Comparison of ENCODE assay signal across 24 mouse cellular contexts in the genomic region with DNA sequence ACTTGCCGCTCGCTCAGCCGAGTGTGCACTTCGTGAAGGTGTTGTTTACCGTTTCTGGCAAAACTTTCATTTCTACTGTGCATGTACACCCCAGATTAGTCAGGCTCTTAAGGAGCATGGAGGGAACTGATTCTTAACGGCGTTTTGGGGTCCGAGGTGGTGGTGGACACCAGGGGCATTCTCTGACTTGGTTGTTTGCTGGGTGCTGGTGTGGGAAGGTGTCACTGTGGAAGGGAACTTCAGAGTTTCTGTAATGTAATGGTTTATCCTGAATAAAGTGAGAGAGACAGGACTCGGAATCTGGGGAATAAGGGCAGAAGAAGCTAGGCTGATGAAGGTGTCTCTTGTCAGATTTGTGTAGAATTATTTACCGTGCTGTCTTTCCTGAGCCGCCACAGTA.
DNase-seq lines count a peak whose midpoint lies in the region; ATAC-seq and TF ChIP-seq lines count a peak whose summit lies in the region.
"Had no signal": no experiment of that assay in that cellular context is flagged by ENCODE, and none has a peak within 500 bp of the region (broad histone marks: within the 10 kb centered on the region; RNA-seq: fewer than 3 reads in every experiment).

No protein-coding gene starts in this region.

- H3K27me3 ChIP-seq in forebrain, embryonic 10.5 days (ENCODE audit: poor library complexity, severe bottlenecking), result peaks cover 52% of the 10 kb centered on the region
- peaks cover 48% of the 10 kb centered on the region for H3K27me3 ChIP-seq in forebrain, embryonic 16.5 days (replicated peaks; ENCODE audit: control insufficient read depth, insufficient read depth, low read length)
- H3K27me3 ChIP-seq in forebrain, postnatal 0 days (ENCODE audit: insufficient read depth, low read length), result peaks cover 50% of the 10 kb centered on the region
- H3K27me3 ChIP-seq in midbrain, embryonic 14.5 days (ENCODE audit: control insufficient read depth, insufficient read depth, low read length), result peaks cover 15% of the 10 kb centered on the region; the same call in 1 of the 2 replicates

- DNase-seq in forebrain, embryonic 10.5 days (ENCODE audit: extremely low spot score, low spot score), result no peak
- no peak for DNase-seq in forebrain, postnatal 0 days
- DNase-seq in midbrain, embryonic 14.5 days, result no peak
- no peak for DNase-seq in right cerebral cortex, adult 2 months (ENCODE audit: low spot score in 2 of 2)
- DNase-seq in layer of hippocampus, adult 2 months (ENCODE audit: low spot score in 2 of 2), result no peak
- no peak for DNase-seq in heart, adult 18-20 months
- DNase-seq: adrenal gland, adult 8-10 months; cerebellum, adult 8-10 months; cerebellum, postnatal 25 days; kidney, adult 8-10 months; kidney, postnatal 4 days; liver; lung, adult 2 months; lung, postnatal 10 days; right cerebral cortex, adult 18-20 months; right cerebral cortex, postnatal 4 days; thymus, postnatal 14 days had no signal

- no peaks in the 10 kb centered on the region for H3K9me3 ChIP-seq in forebrain, embryonic 10.5 days
- H3K9me3 ChIP-seq in forebrain, embryonic 16.5 days (ENCODE audit: control insufficient read depth, low read length), result no peaks in the 10 kb centered on the region
- no peaks in the 10 kb centered on the region for H3K9me3 ChIP-seq in forebrain, postnatal 0 days (ENCODE audit: low read length)
- H3K9me3 ChIP-seq in midbrain, embryonic 14.5 days (ENCODE audit: control insufficient read depth, low read length), result no peaks in the 10 kb centered on the region
- H3K9me3 ChIP-seq: neural tube, embryonic 12.5 days had no signal

- ATAC-seq in forebrain, embryonic 16.5 days, result no peak
- ATAC-seq in forebrain, postnatal 0 days, result no peak
- ATAC-seq in midbrain, embryonic 14.5 days (ENCODE audit: low FRiP score, low TSS enrichment), result no peak
- ATAC-seq: intestine, embryonic 16.5 days had no signal

- no peak overlapping the region for H3K4me2 ChIP-seq in forebrain, embryonic 16.5 days (ENCODE audit: low read length)
- H3K4me2 ChIP-seq in forebrain, postnatal 0 days (ENCODE audit: low read depth), result no peak overlapping the region
- peak overlapping the region; percentile 62 for H3K4me2 ChIP-seq in midbrain, embryonic 14.5 days (ENCODE audit: low read length)
- H3K4me2 ChIP-seq: neural tube, embryonic 12.5 days had no signal

- H3K4me3 ChIP-seq in forebrain, embryonic 10.5 days, result peak overlapping the region; percentile 55
- H3K4me3 ChIP-seq in forebrain, embryonic 16.5 days (replicated peaks; ENCODE audit: low read length), result no peak overlapping the region
- H3K4me3 ChIP-seq in forebrain, postnatal 0 days (ENCODE audit: low read depth, low read length), result no peak overlapping the region
- peak overlapping the region; percentile 44; the same call in 1 of the 2 replicates for H3K4me3 ChIP-seq in midbrain, embryonic 14.5 days (replicated peaks; ENCODE audit: low read depth, low read length)
- H3K4me3 ChIP-seq in layer of hippocampus, adult 2 months, result no peak overlapping the region
- H3K4me3 ChIP-seq: neural tube, embryonic 12.5 days had no signal

- TF ChIP-seq CTCF in forebrain, postnatal 0 days (IDR thresholded peaks at IDR 0.05; ENCODE audit: low read depth), result no peak
- TF ChIP-seq CTCF in layer of hippocampus, adult 2 months (conservative IDR thresholded peaks at IDR 0.05), result no peak

- H3K4me1 ChIP-seq in forebrain, embryonic 10.5 days, result peaks cover 100% of the 10 kb centered on the region
- peaks cover 32% of the 10 kb centered on the region for H3K4me1 ChIP-seq in forebrain, embryonic 16.5 days (replicated peaks; ENCODE audit: control insufficient read depth, insufficient read depth, low read length)
- H3K4me1 ChIP-seq in forebrain, postnatal 0 days (ENCODE audit: insufficient read depth), result no peaks in the 10 kb centered on the region
- peaks cover 36% of the 10 kb centered on the region for H3K4me1 ChIP-seq in midbrain, embryonic 14.5 days (ENCODE audit: control insufficient read depth, insufficient read depth, low read length)

- H3K36me3 ChIP-seq in forebrain, embryonic 10.5 days (replicated peaks), result no peaks in the 10 kb centered on the region; the same call in 1 of the 2 replicates
- H3K36me3 ChIP-seq in forebrain, embryonic 16.5 days (ENCODE audit: control insufficient read depth, insufficient read depth), result no peaks in the 10 kb centered on the region
- H3K36me3 ChIP-seq in forebrain, postnatal 0 days (ENCODE audit: insufficient read depth), result no peaks in the 10 kb centered on the region
- no peaks in the 10 kb centered on the region for H3K36me3 ChIP-seq in midbrain, embryonic 14.5 days (ENCODE audit: control insufficient read depth, insufficient read depth, low read length)
- H3K36me3 ChIP-seq: G1E; neural tube, embryonic 12.5 days had no signal

- no peak overlapping the region for H3K9ac ChIP-seq in forebrain, embryonic 16.5 days (replicated peaks; ENCODE audit: low read depth, low read length)
- H3K9ac ChIP-seq in forebrain, postnatal 0 days, result 0 out of 2 replicates have a peak overlapping the region, but pooled peaks have one; percentile 18
- H3K9ac ChIP-seq in midbrain, embryonic 14.5 days (replicated peaks; ENCODE audit: low read length), result peak overlapping the region; percentile 32
- H3K9ac ChIP-seq: liver, embryonic 14.5 days; neural tube, embryonic 12.5 days had no signal

- 51% methylated on average over 11 of the region's 11 CpGs for WGBS in forebrain, embryonic 10.5 days
- 46% methylated on average over 11 of the region's 11 CpGs for WGBS in forebrain, embryonic 16.5 days
- 48% methylated on average over 11 of the region's 11 CpGs for WGBS in forebrain, postnatal 0 days
- WGBS in midbrain, embryonic 14.5 days, result 33% methylated on average over 11 of the region's 11 CpGs

- H3K27ac ChIP-seq in forebrain, embryonic 10.5 days, result peak overlapping the region; percentile 66; the same call in 1 of the 2 replicates
- no peak overlapping the region for H3K27ac ChIP-seq in forebrain, embryonic 16.5 days (ENCODE audit: low read length)
- H3K27ac ChIP-seq in forebrain, postnatal 0 days (ENCODE audit: low read depth, low read length), result peak overlapping the region; percentile 23; the same call in 1 of the 2 replicates
- H3K27ac ChIP-seq in midbrain, embryonic 14.5 days (replicated peaks; ENCODE audit: low read depth, low read length), result peak overlapping the region; percentile 83
- no peak overlapping the region for H3K27ac ChIP-seq in layer of hippocampus, adult 2 months
- H3K27ac ChIP-seq: kidney, postnatal 0 days; liver, embryonic 14.5 days; macrophage; neural tube, embryonic 12.5 days had no signal

Comparison
In these comparisons a context has a peak if more than half of its experiments do, and no peak if none do; other contexts are left out.
1. H3K27ac ChIP-seq: peak in forebrain, embryonic 10.5 days (single experiment), forebrain, postnatal 0 days (single experiment) and midbrain, embryonic 14.5 days (single experiment); none in forebrain, embryonic 16.5 days (single experiment) and layer of hippocampus, adult 2 months (single experiment).
2. H3K4me3 ChIP-seq: peak in forebrain, embryonic 10.5 days (single experiment) and midbrain, embryonic 14.5 days (single experiment); none in forebrain, embryonic 16.5 days (single experiment), forebrain, postnatal 0 days (single experiment) and layer of hippocampus, adult 2 months (single experiment).